Mouse (Mus musculus) forebrain, embryonic 15.5 days (tissue): Measurements from ENCODE around the gene Zeb2. TPM values are rescaled to one million over a fixed set of nuclear protein-coding genes. Genes with fewer than 3 reads are reported as not detected.

Experiments
- ATAC-seq: fragments of 200-750 bp; cut with Nextera tagmentation; replicated peaks from 2 replicates; pipeline ENCODE4 v1.8.0; 2017; ENCODE audit warnings: mild to moderate bottlenecking, moderate TSS enrichment, moderate library complexity
- H3K27ac ChIP-seq: fragments of 300-500 bp; sonication (generic); replicated peaks from 2 replicates; pipeline ENCODE4 v1.5.1; 2015; ENCODE audit warnings: mild to moderate bottlenecking, inconsistent platforms
- H3K27me3 ChIP-seq: fragments of 300-500 bp; sonication (generic); 2 replicates; pipeline ENCODE4 v1.6.1; 2015; ENCODE audit warnings: inconsistent platforms
- H3K36me3 ChIP-seq: fragments of 300-500 bp; sonication (generic); 2 replicates; pipeline ENCODE4 v1.6.1; 2015; ENCODE audit warnings: mild to moderate bottlenecking, inconsistent platforms
- H3K4me1 ChIP-seq: fragments of 300-500 bp; sonication (generic); 2 replicates; pipeline ENCODE4 v1.6.1; 2015; ENCODE audit warnings: inconsistent platforms
- H3K4me2 ChIP-seq: fragments of 300-500 bp; sonication (generic); replicated peaks from 2 replicates; pipeline ENCODE4 v1.6.1; 2015; ENCODE audit warnings: mild to moderate bottlenecking, inconsistent platforms
- H3K4me3 ChIP-seq: fragments of 300-500 bp; sonication (generic); 2 replicates; pipeline ENCODE4 v1.5.1; 2015; ENCODE audit warnings: mild to moderate bottlenecking, inconsistent platforms
- H3K9ac ChIP-seq: fragments of 300-500 bp; sonication (generic); replicated peaks from 2 replicates; pipeline ENCODE4 v1.6.1; 2015; ENCODE audit warnings: mild to moderate bottlenecking, inconsistent platforms
- H3K9me3 ChIP-seq: fragments of 300-500 bp; sonication (generic); 2 replicates; pipeline ENCODE4 v1.6.1; 2016; ENCODE audit warnings: inconsistent platforms
- WGBS: fragments of 180-500 bp; shearing (Covaris S2); methylation state at CpG from one replicate; pipeline ENCODE4 v1.1.7; 2015; ENCODE audit warnings: mixed read lengths; 5-methylcytosine and 5-hydroxymethylcytosine counted together
- polyA plus RNA-seq: library from polyadenylated mRNA; unstranded; fragments of >200 nt; fragmentation: Nextera tagmentation; extraction: Ambion mirVana; gene quantifications from 2 replicates; pipeline ENCODE4 v1.2.1, GENCODE M21; 2015

Gene Zeb2
- polyA plus RNA-seq, 1 experiment from 2014 or later = 119 TPM

DNA sequence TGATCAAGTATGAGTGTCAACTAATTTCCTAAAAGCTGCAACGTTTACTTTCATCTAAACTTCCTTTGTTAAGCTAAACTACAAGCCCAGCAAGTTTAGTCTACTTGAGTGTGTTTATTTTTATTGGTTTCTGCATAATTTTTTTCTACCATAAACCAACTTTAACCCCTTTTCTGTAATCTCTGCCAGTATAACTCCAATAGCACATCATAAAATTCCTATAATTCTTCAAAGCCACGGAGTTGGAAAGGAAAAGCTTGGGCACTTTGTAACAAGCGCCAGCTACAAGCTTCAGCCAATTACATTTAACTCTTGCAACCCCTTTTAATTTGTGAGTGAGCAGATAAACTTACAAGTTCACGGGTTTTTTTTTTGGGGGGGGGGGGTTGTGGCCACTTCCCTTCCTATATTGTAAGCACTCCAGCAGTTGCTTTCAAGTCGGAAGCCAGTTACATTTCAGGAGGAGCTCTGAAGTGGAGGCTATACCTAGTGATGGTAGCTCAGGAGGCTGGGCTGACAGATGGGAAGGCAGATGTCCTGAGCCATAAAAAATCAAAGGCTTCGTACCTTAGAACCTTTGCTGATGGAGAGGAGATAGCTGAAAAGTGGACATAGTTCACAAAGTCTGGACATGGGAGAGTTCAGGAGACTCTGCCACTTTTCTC lies 46.5 kb downstream of the Zeb2 start:
- ATAC-seq = no peak
- H3K27me3 ChIP-seq = no peaks in the 10 kb centered on the region
- H3K36me3 ChIP-seq = peaks cover 5% of the 10 kb centered on the region; the same call in 1 of the 2 replicates
- H3K9me3 ChIP-seq = no peaks in the 10 kb centered on the region
- H3K27ac ChIP-seq = no peak overlapping the region; the same call in 1 of the 2 replicates
- no peak overlapping the region for H3K4me3 ChIP-seq
- H3K4me2 ChIP-seq = no peak overlapping the region
- 36% methylated on average over 6 of the region's 6 CpGs for WGBS
- H3K9ac ChIP-seq = no peak overlapping the region
- H3K4me1 ChIP-seq = peaks cover 47% of the 10 kb centered on the region

- Histone ChIP-seq H3K4me3 (no peak overlapping the region), H3K9ac (no peak overlapping the region), H3K4me2 (no peak overlapping the region), H3K27ac (no peak overlapping the region), H3K36me3 (0 out of 2 replicates have a peak, but pooled peaks cover 3% of the 10 kb centered on the region), H3K9me3 (no peaks in the 10 kb centered on the region), H3K27me3 (no peaks in the 10 kb centered on the region), H3K4me1 (peaks cover 45% of the 10 kb centered on the region)
- 54% methylated on average over 7 of the region's 7 CpGs for WGBS
- no peak for ATAC-seq
Observed at GRCm38 (mm10) chr2:45068792-45069550, 48.2 kb downstream of the Zeb2 start.

DNA sequence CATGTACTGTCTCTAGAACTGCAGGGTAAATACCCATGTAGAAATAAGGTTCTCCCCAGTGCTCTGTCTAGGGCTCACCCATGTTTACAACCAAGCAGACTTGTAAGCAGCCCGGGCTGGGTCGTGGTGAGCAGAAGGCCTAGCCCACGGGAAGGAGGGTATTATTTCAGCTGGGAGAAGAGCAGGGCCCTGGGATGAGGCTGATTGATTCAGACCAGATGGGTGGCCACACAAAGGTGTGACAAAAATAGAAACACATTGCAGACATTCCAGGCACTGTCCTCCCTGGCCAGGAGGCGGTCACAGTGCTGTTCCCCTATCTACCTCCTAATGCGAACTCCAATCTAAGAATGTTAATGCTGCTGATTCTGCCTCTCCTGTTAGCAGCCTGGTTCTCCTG lies 50.1 kb downstream of the Zeb2 start:
- Histone ChIP-seq H3K27ac (peak overlapping the region; percentile 24; the same call in 1 of the 2 replicates), H3K4me1 (peaks cover 49% of the 10 kb centered on the region), H3K9me3 (no peaks in the 10 kb centered on the region), H3K4me2 (no peak overlapping the region), H3K36me3 (no peaks in the 10 kb centered on the region), H3K27me3 (no peaks in the 10 kb centered on the region), H3K9ac (no peak overlapping the region), H3K4me3 (no peak overlapping the region)
- ATAC-seq = no peak
- WGBS = 43% methylated on average over 5 of the region's 5 CpGs

- no peak overlapping the region for H3K9ac ChIP-seq
- 18% methylated on average over 7 of the region's 7 CpGs for WGBS
- H3K36me3 ChIP-seq = no peaks in the 10 kb centered on the region
- no peak overlapping the region for H3K4me3 ChIP-seq
- H3K27me3 ChIP-seq = no peaks in the 10 kb centered on the region
- no peak for ATAC-seq
- H3K4me1 ChIP-seq = peaks cover 61% of the 10 kb centered on the region
- peak overlapping the region; percentile 39 for H3K27ac ChIP-seq
- no peaks in the 10 kb centered on the region for H3K9me3 ChIP-seq
- H3K4me2 ChIP-seq = no peak overlapping the region
Observed at GRCm38 (mm10) chr2:45063300-45063890, 53.8 kb downstream of the Zeb2 start.

GRCm38 (mm10) chr2:45062136-45062535 lies 55.1 kb downstream of the Zeb2 start:
- ATAC-seq = no peak
- Histone ChIP-seq H3K4me1 (peaks cover 62% of the 10 kb centered on the region), H3K27ac (no peak overlapping the region), H3K4me3 (no peak overlapping the region), H3K4me2 (no peak overlapping the region), H3K9me3 (no peaks in the 10 kb centered on the region), H3K27me3 (no peaks in the 10 kb centered on the region), H3K9ac (no peak overlapping the region), H3K36me3 (no peaks in the 10 kb centered on the region)
- WGBS = 42% methylated on average over 6 of the region's 6 CpGs

DNA sequence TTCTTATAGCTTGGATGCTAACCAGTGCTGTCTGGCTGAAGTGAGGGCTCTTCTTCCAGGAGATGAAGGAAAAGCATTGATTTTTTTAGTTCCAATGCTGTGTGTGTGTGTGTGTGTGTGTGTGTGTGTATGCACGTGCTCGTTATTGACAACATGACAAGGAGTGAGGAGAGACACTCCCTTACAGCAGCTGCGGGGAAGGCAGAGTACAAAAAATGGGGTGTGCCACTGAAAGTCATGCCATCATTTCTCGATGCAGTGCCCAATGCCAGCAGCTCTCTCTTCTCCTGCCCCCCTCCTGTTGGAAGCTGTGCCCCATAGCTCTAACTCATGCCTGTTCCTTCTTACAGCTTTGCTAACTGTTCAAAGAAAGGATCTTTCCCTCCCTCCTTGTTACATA lies 56.4 kb downstream of the Zeb2 start:
- Histone ChIP-seq H3K9me3 (no peaks in the 10 kb centered on the region), H3K4me3 (no peak overlapping the region), H3K4me2 (no peak overlapping the region), H3K27ac (peak overlapping the region; percentile 24; the same call in 1 of the 2 replicates), H3K4me1 (peaks cover 66% of the 10 kb centered on the region), H3K36me3 (no peaks in the 10 kb centered on the region), H3K27me3 (no peaks in the 10 kb centered on the region), H3K9ac (no peak overlapping the region)
- 52% methylated on average over 4 of the region's 4 CpGs for WGBS
- peak; percentile 29; the same call in 1 of the 2 replicates for ATAC-seq

GRCm38 (mm10) chr2:45060202-45060601 lies 57.0 kb downstream of the Zeb2 start:
- ATAC-seq = no peak
- 80% methylated on average over 9 of the region's 9 CpGs for WGBS
- Histone ChIP-seq H3K4me3 (no peak overlapping the region), H3K4me2 (no peak overlapping the region), H3K36me3 (no peaks in the 10 kb centered on the region), H3K27ac (peak overlapping the region; percentile 24; the same call in 1 of the 2 replicates), H3K27me3 (no peaks in the 10 kb centered on the region), H3K4me1 (peaks cover 71% of the 10 kb centered on the region), H3K9me3 (no peaks in the 10 kb centered on the region), H3K9ac (no peak overlapping the region)

DNA sequence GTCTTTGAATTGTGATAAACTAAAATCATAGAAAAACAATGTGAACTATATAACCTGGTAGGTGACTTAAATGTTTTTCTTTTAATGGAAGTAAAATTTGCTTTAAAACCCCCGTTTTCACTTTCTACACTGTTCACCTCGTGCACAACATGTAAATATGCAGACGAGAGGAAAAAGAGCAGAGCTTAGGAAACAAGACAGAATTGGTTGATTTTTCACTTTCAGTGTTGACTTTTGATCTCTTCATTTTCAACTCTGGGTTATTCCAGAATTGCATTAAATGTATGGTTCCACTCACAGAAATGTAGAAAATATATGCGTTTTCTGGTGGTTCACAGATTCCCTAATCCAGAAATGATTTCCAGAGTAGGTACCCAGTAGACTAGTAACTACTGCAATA lies 57.6 kb downstream of the Zeb2 start:
- peak overlapping the region; percentile 24; the same call in 1 of the 2 replicates for H3K27ac ChIP-seq
- no peak for ATAC-seq
- WGBS = 56% methylated on average over 4 of the region's 4 CpGs
- H3K4me2 ChIP-seq = no peak overlapping the region
- H3K9ac ChIP-seq = no peak overlapping the region
- no peaks in the 10 kb centered on the region for H3K9me3 ChIP-seq
- no peaks in the 10 kb centered on the region for H3K27me3 ChIP-seq
- no peaks in the 10 kb centered on the region for H3K36me3 ChIP-seq
- peaks cover 76% of the 10 kb centered on the region for H3K4me1 ChIP-seq
- H3K4me3 ChIP-seq = no peak overlapping the region

DNA sequence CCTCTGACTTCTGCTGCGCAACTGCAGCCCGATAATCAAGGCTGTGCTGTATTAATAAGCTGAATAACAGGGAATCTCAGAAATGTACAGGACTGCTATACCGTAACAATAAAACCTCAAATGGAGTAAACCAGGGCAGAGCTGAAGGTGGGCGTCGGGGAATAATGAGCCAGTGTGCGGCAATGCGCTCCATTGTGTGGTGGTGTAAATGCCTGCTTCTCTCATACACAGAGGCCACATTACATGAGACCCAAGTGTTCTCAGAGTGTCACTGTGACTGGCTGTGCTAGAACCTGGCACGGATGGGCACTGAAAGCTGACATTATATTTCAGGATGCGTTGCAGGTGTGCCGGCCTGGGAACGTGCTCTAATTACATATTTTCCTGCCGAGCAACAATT lies 58.2 kb downstream of the Zeb2 start:
- H3K4me1 ChIP-seq = peaks cover 79% of the 10 kb centered on the region
- H3K9ac ChIP-seq = no peak overlapping the region
- no peaks in the 10 kb centered on the region for H3K9me3 ChIP-seq
- 20% methylated on average over 12 of the region's 12 CpGs for WGBS
- H3K4me3 ChIP-seq = no peak overlapping the region
- H3K36me3 ChIP-seq = no peaks in the 10 kb centered on the region
- H3K4me2 ChIP-seq = no peak overlapping the region
- no peak for ATAC-seq
- no peaks in the 10 kb centered on the region for H3K27me3 ChIP-seq
- peak overlapping the region; percentile 13 for H3K27ac ChIP-seq

GRCm38 (mm10) chr2:45058183-45058582 lies 59.0 kb downstream of the Zeb2 start:
- Histone ChIP-seq H3K4me2 (no peak overlapping the region), H3K4me1 (peaks cover 75% of the 10 kb centered on the region), H3K36me3 (no peaks in the 10 kb centered on the region), H3K27me3 (no peaks in the 10 kb centered on the region), H3K9ac (no peak overlapping the region), H3K9me3 (no peaks in the 10 kb centered on the region), H3K4me3 (no peak overlapping the region), H3K27ac (no peak overlapping the region)
- no peak for ATAC-seq
- WGBS = 70% methylated on average over 9 of the region's 9 CpGs

DNA sequence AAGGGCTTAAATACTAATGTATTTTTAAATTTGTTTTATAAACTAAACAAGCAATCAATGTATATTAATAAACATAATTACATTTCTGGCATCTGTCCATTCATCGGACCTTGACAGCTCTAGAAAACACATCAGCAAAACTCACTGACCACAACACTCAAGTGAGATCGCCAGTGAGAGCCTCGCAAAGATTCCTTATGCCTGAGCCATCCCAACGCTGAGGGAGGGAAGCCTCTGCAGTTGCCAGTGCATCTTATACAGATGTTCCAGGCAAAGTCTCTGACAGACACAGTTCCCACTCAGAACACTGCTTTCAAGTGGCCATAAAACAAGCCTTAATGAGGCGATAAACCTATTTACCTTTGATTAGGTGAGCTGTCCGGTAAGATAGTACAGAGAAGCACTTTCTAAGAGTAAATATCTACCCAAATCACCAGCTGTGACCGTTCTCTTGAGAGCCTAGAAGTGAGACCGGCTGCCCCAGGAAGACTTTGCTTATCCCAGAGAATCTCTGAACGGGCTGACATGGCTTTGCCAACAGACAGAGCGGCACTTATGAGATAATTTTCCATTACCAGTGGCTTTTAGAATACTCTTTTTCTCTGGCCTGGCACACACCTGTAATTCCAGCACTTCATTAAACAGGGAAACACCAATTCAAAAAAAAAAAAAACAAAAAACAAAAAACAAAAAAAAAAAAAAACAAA lies 60.2 kb downstream of the Zeb2 start:
- Histone ChIP-seq H3K27ac (no peak overlapping the region), H3K4me1 (peaks cover 73% of the 10 kb centered on the region), H3K4me3 (no peak overlapping the region), H3K9me3 (no peaks in the 10 kb centered on the region), H3K27me3 (no peaks in the 10 kb centered on the region), H3K9ac (no peak overlapping the region), H3K4me2 (no peak overlapping the region), H3K36me3 (no peaks in the 10 kb centered on the region)
- ATAC-seq = no peak
- WGBS = 85% methylated on average over 10 of the region's 10 CpGs

DNA sequence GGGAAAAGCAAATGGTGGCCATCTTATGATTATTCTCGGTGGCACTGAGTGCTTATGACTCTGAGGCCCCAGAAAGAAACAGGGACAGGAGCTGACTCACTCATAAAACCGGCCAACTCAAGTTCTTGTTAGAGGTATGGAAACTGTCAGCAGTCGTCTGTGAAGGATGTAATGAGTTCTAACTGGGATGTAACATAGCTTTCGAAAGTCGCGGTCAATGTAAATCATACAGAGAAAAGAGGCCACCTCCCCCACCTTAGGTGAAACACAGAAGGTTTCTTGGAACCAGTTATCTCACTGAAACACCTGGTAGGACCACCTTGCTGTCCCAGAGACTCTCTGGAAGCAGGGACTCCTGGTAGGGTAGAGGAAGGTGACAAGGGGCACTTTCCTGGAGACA lies 61.3 kb downstream of the Zeb2 start:
- peaks cover 69% of the 10 kb centered on the region for H3K4me1 ChIP-seq

More for the DNA sequence above, 61.3 kb downstream of the Zeb2 start:
- no peaks in the 10 kb centered on the region for H3K36me3 ChIP-seq
- H3K9ac ChIP-seq = no peak overlapping the region
- H3K9me3 ChIP-seq = no peaks in the 10 kb centered on the region
- ATAC-seq = no peak
- no peak overlapping the region for H3K27ac ChIP-seq
- H3K4me2 ChIP-seq = no peak overlapping the region
- WGBS = 85% methylated on average over 6 of the region's 6 CpGs
- H3K4me3 ChIP-seq = no peak overlapping the region
- no peaks in the 10 kb centered on the region for H3K27me3 ChIP-seq
